Mouse (Mus musculus) neural tube, embryonic 11.5 days (tissue): ENCODE data around the gene Efcab9. TPM values are rescaled to one million over a fixed set of nuclear protein-coding genes. Genes with fewer than 3 reads are reported as not detected.

ENCODE experiments used
- ATAC-seq: fragments of 200-750 bp; cut with Nextera tagmentation; 2 replicates; pipeline ENCODE4 v1.8.0; 2017; ENCODE audit warnings: moderate number of reproducible peaks, mild to moderate bottlenecking, moderate TSS enrichment, moderate library complexity; ENCODE audit not compliant: insufficient read depth, low FRiP score, low TSS enrichment
- DNase-seq: peaks from one replicate; pipeline ENCODE4 v3.0.0-alpha.2; 2015; ENCODE audit warnings: low spot score
- H3K27ac ChIP-seq: fragments of 300-500 bp; sonication (generic); 2 replicates; pipeline ENCODE4 v1.5.1; 2014; ENCODE audit warnings: low read depth, mild to moderate bottlenecking, low read length
- H3K27me3 ChIP-seq: fragments of 300-500 bp; sonication (generic); 2 replicates; pipeline ENCODE4 v1.6.1; 2014; ENCODE audit warnings: mild to moderate bottlenecking, low read length, mixed read lengths; ENCODE audit not compliant: control insufficient read depth, insufficient read depth
- H3K36me3 ChIP-seq: fragments of 300-500 bp; sonication (generic); 2 replicates; pipeline ENCODE4 v1.6.1; 2014; ENCODE audit warnings: mild to moderate bottlenecking, low read length, moderate library complexity, mixed read lengths; ENCODE audit not compliant: control insufficient read depth, insufficient read depth
- H3K4me1 ChIP-seq: fragments of 300-500 bp; sonication (generic); 2 replicates; pipeline ENCODE4 v1.6.1; 2014; ENCODE audit warnings: low read length, mixed read lengths; ENCODE audit not compliant: control insufficient read depth, insufficient read depth
- H3K4me2 ChIP-seq: fragments of 300-500 bp; sonication (generic); 2 replicates; pipeline ENCODE4 v1.6.1; 2014; ENCODE audit warnings: low read depth, mild to moderate bottlenecking, moderate library complexity
- H3K4me3 ChIP-seq: fragments of 300-500 bp; sonication (generic); 2 replicates; pipeline ENCODE4 v1.5.1; 2014; ENCODE audit warnings: low read depth, low read length
- H3K9ac ChIP-seq: fragments of 300-500 bp; sonication (generic); 2 replicates; pipeline ENCODE4 v1.6.1; 2014; ENCODE audit warnings: mild to moderate bottlenecking, low read length
- H3K9me3 ChIP-seq: fragments of 300-500 bp; sonication (generic); 2 replicates; pipeline ENCODE4 v1.6.1; 2016; ENCODE audit warnings: low read length; ENCODE audit not compliant: control insufficient read depth
- WGBS: fragments of 180-500 bp; shearing (Covaris S2); extraction: QIAGEN DNeasy Blood & Tissue Kit; methylation state at CpG from one replicate; pipeline ENCODE4 v1.1.7; 2014; 5-methylcytosine and 5-hydroxymethylcytosine counted together
- polyA plus RNA-seq: library from polyadenylated mRNA; unstranded; fragments of >200 nt; fragmentation: Nextera tagmentation; extraction: Ambion mirVana; gene quantifications from 2 replicates; pipeline ENCODE4 v1.2.1, GENCODE M21; 2014

Efcab9 gene
- polyA plus RNA-seq, 1 experiment from 2014 or later, result 0.41 TPM

- Histone ChIP-seq H3K36me3 (no peaks in the 10 kb centered on the region), H3K4me1 (peaks cover 17% of the 10 kb centered on the region), H3K9me3 (no peaks in the 10 kb centered on the region), H3K4me3 (no peak overlapping the region), H3K27ac (no peak overlapping the region), H3K9ac (peak overlapping the region; percentile 10; the same call in 1 of the 2 replicates), H3K27me3 (no peaks in the 10 kb centered on the region), H3K4me2 (no peak overlapping the region)
- WGBS, result 67% methylated on average over 13 of the region's 13 CpGs
- DNase-seq, result no peak
- no peak for ATAC-seq
These were observed 20.7 kb upstream of the Efcab9 start for GRCm38 (mm10) chr11:32552401-32553090.

DNA sequence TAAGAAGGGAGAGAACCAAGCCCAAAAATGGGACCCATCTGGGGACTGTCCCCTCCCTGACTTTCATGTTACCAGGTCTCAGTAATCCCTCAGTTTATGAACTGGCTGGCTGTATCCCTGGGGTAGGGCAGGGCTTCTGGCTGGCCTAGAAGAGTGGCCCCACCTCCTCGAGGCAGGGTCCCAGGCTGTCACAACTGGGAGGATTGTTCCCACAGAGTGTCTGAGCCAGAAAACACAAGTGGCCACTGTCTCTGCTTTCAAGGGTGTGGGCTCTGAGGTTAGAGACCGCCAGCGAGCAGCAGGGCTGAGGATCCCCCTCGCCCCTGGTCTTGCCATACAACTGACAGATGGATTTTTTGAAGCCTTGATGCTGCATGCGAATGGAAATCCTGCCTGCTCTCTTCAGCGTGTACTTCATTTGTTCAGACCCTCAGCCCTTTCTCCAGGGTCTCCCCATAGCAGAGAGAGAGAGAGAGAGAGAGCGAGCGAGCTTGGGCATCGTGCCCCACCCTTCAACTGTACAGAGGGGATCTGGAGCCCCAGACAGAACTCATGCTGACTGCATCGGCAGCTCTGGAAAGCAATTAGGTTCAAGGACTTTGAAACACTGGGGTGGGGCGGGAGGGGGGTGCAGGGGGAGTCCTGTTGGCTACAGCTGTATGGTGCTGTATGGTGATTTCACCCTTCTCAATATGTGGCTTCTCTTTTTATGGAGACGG, 19.9 kb upstream of the Efcab9 start:
- no peaks in the 10 kb centered on the region for H3K27me3 ChIP-seq
- ATAC-seq, result peak; percentile 31; the same call in 1 of the 2 replicates
- no peaks in the 10 kb centered on the region for H3K9me3 ChIP-seq
- no peak overlapping the region for H3K9ac ChIP-seq
- peaks cover 17% of the 10 kb centered on the region for H3K4me1 ChIP-seq
- WGBS, result 69% methylated on average over 12 of the region's 12 CpGs
- H3K4me3 ChIP-seq, result no peak overlapping the region
- 0 out of 2 replicates have a peak overlapping the region, but pooled peaks have one; percentile 6 for H3K27ac ChIP-seq
- no peak for DNase-seq
- H3K36me3 ChIP-seq, result no peaks in the 10 kb centered on the region
- H3K4me2 ChIP-seq, result no peak overlapping the region

- Histone ChIP-seq H3K27ac (0 out of 2 replicates have a peak overlapping the region, but pooled peaks have one; percentile 6), H3K4me2 (no peak overlapping the region), H3K9ac (no peak overlapping the region), H3K4me3 (no peak overlapping the region), H3K9me3 (no peaks in the 10 kb centered on the region), H3K36me3 (no peaks in the 10 kb centered on the region), H3K4me1 (peaks cover 17% of the 10 kb centered on the region), H3K27me3 (no peaks in the 10 kb centered on the region)
- no peak for DNase-seq
- 85% methylated on average over 4 of the region's 4 CpGs for WGBS
- ATAC-seq, result no peak
These were observed 19.2 kb upstream of the Efcab9 start for GRCm38 (mm10) chr11:32551056-32551455.

GRCm38 (mm10) chr11:32550102-32550501, 18.2 kb upstream of the Efcab9 start:
- Histone ChIP-seq H3K27me3 (no peaks in the 10 kb centered on the region), H3K36me3 (no peaks in the 10 kb centered on the region), H3K4me2 (no peak overlapping the region), H3K9ac (no peak overlapping the region), H3K4me1 (peaks cover 17% of the 10 kb centered on the region), H3K4me3 (no peak overlapping the region), H3K27ac (no peak overlapping the region; the same call in 1 of the 2 replicates), H3K9me3 (no peaks in the 10 kb centered on the region)
- ATAC-seq, result peak; percentile 53; the same call in 1 of the 2 replicates
- peak; percentile 60 for DNase-seq
- WGBS, result 30% methylated on average over 4 of the region's 4 CpGs

DNA sequence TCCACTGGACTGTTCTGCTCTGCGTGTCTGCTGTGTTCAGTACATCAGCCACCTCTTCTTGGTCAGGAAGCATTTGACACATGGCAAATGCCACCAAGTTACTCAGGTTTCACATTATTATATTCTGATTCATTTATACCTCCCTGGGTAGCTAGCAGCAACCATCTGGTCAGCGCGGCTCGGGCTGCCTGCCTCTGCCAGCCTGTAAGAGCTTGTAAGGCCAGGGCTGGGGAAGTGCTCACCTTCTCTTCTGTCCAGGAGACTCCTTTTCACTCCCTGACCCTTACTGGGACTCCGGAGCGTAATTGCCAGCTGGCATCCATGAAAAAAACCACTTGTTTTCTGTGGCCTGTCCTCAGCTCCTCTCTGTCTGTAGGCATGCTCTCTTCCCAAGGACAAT, 17.4 kb upstream of the Efcab9 start:
- no peak overlapping the region for H3K4me2 ChIP-seq
- no peak for ATAC-seq
- H3K4me1 ChIP-seq, result peaks cover 17% of the 10 kb centered on the region

DNA sequence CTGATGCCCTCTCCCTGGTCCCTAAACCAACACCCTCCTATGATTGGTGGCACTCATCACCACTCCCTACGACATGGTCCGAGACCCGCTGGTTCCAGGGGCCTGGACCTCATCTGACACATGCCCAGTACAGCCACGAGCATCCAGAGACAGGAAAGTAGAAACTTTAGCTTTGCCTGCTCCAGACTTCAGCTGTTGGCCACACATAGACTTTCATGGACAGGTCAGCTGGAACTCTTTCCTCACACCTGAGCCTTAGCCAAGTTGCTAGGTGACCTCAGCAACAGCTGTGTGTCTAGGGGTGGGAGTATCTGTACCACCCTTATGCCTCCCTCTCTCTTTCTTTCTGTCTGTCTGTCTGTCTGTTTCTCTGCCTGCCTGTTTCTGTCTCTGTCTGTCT, 16.4 kb upstream of the Efcab9 start:
- H3K9ac ChIP-seq, result no peak overlapping the region
- H3K27me3 ChIP-seq, result no peaks in the 10 kb centered on the region
- WGBS, result 94% methylated on average over 4 of the region's 4 CpGs
- ATAC-seq, result no peak
- H3K9me3 ChIP-seq, result no peaks in the 10 kb centered on the region
- no peak overlapping the region for H3K4me2 ChIP-seq
- H3K36me3 ChIP-seq, result no peaks in the 10 kb centered on the region
- H3K27ac ChIP-seq, result no peak overlapping the region
- H3K4me1 ChIP-seq, result peaks cover 13% of the 10 kb centered on the region
- no peak overlapping the region for H3K4me3 ChIP-seq
- DNase-seq, result no peak

More for the DNA sequence above, 17.4 kb upstream of the Efcab9 start:
- Histone ChIP-seq H3K9me3 (no peaks in the 10 kb centered on the region), H3K9ac (no peak overlapping the region), H3K4me3 (no peak overlapping the region), H3K36me3 (no peaks in the 10 kb centered on the region), H3K27ac (0 out of 2 replicates have a peak overlapping the region, but pooled peaks have one; percentile 35), H3K27me3 (no peaks in the 10 kb centered on the region)
- 59% methylated on average over 6 of the region's 6 CpGs for WGBS
- no peak for DNase-seq

DNA sequence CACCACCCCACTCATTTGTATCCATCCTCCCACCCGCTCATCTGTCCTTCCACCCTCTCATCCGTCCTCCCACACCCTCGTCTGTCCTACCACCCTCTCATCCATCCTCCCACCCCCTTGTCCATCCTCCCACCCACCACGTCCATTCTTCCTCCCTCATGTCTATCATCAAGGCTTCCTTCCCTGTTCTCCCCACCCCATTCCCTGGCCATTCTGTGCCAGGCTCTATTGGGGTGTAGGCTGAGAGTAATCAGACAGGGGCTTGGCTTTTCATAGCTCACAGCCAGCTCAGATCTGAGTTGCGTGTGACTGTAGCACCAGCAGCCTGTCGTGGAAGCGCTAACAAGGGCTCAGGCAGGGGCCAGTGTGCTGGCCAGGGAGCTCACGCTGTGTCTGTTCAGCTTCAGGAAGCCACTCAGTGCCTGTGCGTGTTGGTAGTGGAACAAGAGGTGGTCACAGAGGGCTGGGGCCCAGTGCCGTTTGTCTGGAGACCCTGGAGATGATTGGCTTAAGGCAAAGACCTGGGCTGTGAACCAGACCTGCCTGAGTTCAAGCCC, 15.6 kb upstream of the Efcab9 start:
- Histone ChIP-seq H3K27ac (no peak overlapping the region), H3K4me2 (no peak overlapping the region), H3K9ac (no peak overlapping the region), H3K9me3 (no peaks in the 10 kb centered on the region), H3K27me3 (no peaks in the 10 kb centered on the region), H3K36me3 (no peaks in the 10 kb centered on the region), H3K4me3 (no peak overlapping the region), H3K4me1 (peaks cover 11% of the 10 kb centered on the region; the same call in 1 of the 2 replicates)
- ATAC-seq (no peak), DNase-seq (no peak)
- 78% methylated on average over 10 of the region's 10 CpGs for WGBS

DNA sequence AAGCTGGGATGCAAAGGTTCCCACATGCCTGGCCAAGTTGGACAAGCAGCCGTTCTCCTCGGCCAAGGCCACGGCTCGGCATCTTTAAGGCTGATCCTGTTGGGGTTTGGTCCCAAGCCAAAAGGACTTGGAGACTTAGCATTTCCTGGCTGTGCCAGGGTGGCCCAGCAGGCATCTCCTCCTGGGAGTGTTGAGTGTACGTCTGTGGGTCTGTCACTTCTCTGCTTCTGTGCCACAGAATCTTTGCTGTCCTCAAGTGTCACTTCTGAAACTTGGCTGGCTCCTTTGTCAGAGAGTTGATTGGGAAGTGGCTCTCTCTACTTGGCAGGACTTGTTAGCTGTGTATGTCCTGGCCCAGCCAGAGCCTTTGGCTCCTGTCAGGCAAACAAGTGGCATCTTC, 14.6 kb upstream of the Efcab9 start:
- ATAC-seq, result no peak
- H3K9me3 ChIP-seq, result no peaks in the 10 kb centered on the region
- H3K4me3 ChIP-seq, result no peak overlapping the region
- no peaks in the 10 kb centered on the region for H3K36me3 ChIP-seq
- no peaks in the 10 kb centered on the region for H3K27me3 ChIP-seq
- WGBS, result 94% methylated on average over 5 of the region's 5 CpGs
- H3K4me2 ChIP-seq, result no peak overlapping the region
- no peak for DNase-seq
- H3K27ac ChIP-seq, result no peak overlapping the region
- H3K4me1 ChIP-seq, result peaks cover 7% of the 10 kb centered on the region; the same call in 1 of the 2 replicates
- H3K9ac ChIP-seq, result no peak overlapping the region
